Mouse (Mus musculus) embryonic facial prominence, embryonic 10.5 days (tissue): Measurements from ENCODE around the gene Adamts6. TPM values are rescaled to one million over a fixed set of nuclear protein-coding genes. Genes with fewer than 3 reads are reported as not detected.

Experiments used
- DNase-seq: peaks from one replicate; pipeline ENCODE4 v3.0.0-alpha.2; 2017; ENCODE audit warnings: low spot score
- H3K27ac ChIP-seq: fragments of 300-500 bp; sonication (generic); replicated peaks from 2 replicates; pipeline ENCODE4 v1.5.1; 2016; ENCODE audit warnings: mild to moderate bottlenecking
- H3K27me3 ChIP-seq: fragments of 300-500 bp; sonication (generic); replicated peaks from 2 replicates; pipeline ENCODE4 v1.6.1; 2016; ENCODE audit warnings: low read depth, mild to moderate bottlenecking; ENCODE audit not compliant: poor library complexity, severe bottlenecking
- H3K36me3 ChIP-seq: fragments of 300-500 bp; sonication (generic); replicated peaks from 2 replicates; pipeline ENCODE4 v1.6.1; 2016; ENCODE audit warnings: mild to moderate bottlenecking, moderate library complexity
- H3K4me1 ChIP-seq: fragments of 300-500 bp; sonication (generic); 2 replicates; pipeline ENCODE4 v1.6.1; 2016
- H3K4me3 ChIP-seq: fragments of 300-500 bp; sonication (generic); 2 replicates; pipeline ENCODE4 v1.5.1; 2016; ENCODE audit warnings: mild to moderate bottlenecking, moderate library complexity
- H3K9me3 ChIP-seq: fragments of 300-500 bp; sonication (generic); 2 replicates; pipeline ENCODE4 v1.6.1; 2016; ENCODE audit warnings: mild to moderate bottlenecking
- WGBS: fragments of 180-500 bp; shearing (Covaris S2); methylation state at CpG from one replicate; pipeline ENCODE4 v1.1.7; 2016; 5-methylcytosine and 5-hydroxymethylcytosine counted together
- polyA plus RNA-seq: library from polyadenylated mRNA; unstranded; fragments of >200 nt; fragmentation: Nextera tagmentation; extraction: Ambion mirVana; gene quantifications from 2 replicates; pipeline ENCODE4 v1.2.1, GENCODE M21; 2016

The Adamts6 gene
- polyA plus RNA-seq, 1 experiment from 2014 or later = 3.6 TPM

- WGBS = 83% methylated on average over 4 of the region's 4 CpGs
- H3K27ac ChIP-seq = no peak overlapping the region
- no peaks in the 10 kb centered on the region for H3K27me3 ChIP-seq
- no peaks in the 10 kb centered on the region for H3K36me3 ChIP-seq
- DNase-seq = no peak
- no peaks in the 10 kb centered on the region for H3K9me3 ChIP-seq
- no peak overlapping the region for H3K4me3 ChIP-seq
- no peaks in the 10 kb centered on the region for H3K4me1 ChIP-seq
Measured at GRCm38 (mm10) chr13:104525656-104526055, 238.0 kb downstream of the Adamts6 start.

- DNase-seq = no peak
- no peak overlapping the region for H3K4me3 ChIP-seq
Measured at GRCm38 (mm10) chr13:104529238-104529637, 241.6 kb downstream of the Adamts6 start.

DNA sequence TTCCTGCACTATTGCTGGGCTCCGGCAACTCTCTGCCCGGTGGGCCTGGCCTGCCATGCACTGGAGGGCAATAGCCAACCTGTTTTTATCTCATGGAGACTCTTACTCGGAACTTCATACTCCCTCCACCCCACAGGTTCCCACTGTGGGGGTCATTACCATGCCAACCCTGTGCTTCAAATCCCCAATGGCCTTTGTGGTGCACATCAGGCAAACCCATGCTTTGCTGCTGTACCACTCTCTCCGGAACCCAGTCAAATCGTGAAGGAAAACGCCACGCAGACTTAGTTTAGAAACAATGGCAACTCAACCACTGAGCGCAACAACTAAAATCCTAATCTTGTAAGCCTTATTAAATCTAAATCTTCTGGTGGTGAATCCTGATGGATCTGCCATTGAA is 244.2 kb downstream of the Adamts6 start:
- 93% methylated on average over 8 of the region's 8 CpGs for WGBS
- no peaks in the 10 kb centered on the region for H3K9me3 ChIP-seq
- no peak overlapping the region for H3K4me3 ChIP-seq
- H3K27ac ChIP-seq = no peak overlapping the region
- no peaks in the 10 kb centered on the region for H3K27me3 ChIP-seq
- H3K36me3 ChIP-seq = no peaks in the 10 kb centered on the region
- no peaks in the 10 kb centered on the region for H3K4me1 ChIP-seq
- no peak for DNase-seq

More at GRCm38 (mm10) chr13:104529238-104529637, 241.6 kb downstream of the Adamts6 start:
- Histone ChIP-seq H3K27ac (no peak overlapping the region), H3K4me1 (no peaks in the 10 kb centered on the region), H3K9me3 (no peaks in the 10 kb centered on the region), H3K36me3 (no peaks in the 10 kb centered on the region), H3K27me3 (no peaks in the 10 kb centered on the region)

GRCm38 (mm10) chr13:104532723-104533122 is 245.1 kb downstream of the Adamts6 start:
- no peak for DNase-seq
- Histone ChIP-seq H3K27ac (no peak overlapping the region), H3K36me3 (no peaks in the 10 kb centered on the region), H3K9me3 (no peaks in the 10 kb centered on the region), H3K4me1 (no peaks in the 10 kb centered on the region), H3K4me3 (no peak overlapping the region), H3K27me3 (no peaks in the 10 kb centered on the region)
- 94% methylated on average over 7 of the region's 7 CpGs for WGBS

GRCm38 (mm10) chr13:104533806-104534495 is 246.3 kb downstream of the Adamts6 start:
- H3K27ac ChIP-seq = no peak overlapping the region
- H3K27me3 ChIP-seq = no peaks in the 10 kb centered on the region
- WGBS = 93% methylated on average over 7 of the region's 7 CpGs
- DNase-seq = no peak
- no peaks in the 10 kb centered on the region for H3K9me3 ChIP-seq
- no peak overlapping the region for H3K4me3 ChIP-seq
- H3K4me1 ChIP-seq = no peaks in the 10 kb centered on the region
- H3K36me3 ChIP-seq = no peaks in the 10 kb centered on the region

DNA sequence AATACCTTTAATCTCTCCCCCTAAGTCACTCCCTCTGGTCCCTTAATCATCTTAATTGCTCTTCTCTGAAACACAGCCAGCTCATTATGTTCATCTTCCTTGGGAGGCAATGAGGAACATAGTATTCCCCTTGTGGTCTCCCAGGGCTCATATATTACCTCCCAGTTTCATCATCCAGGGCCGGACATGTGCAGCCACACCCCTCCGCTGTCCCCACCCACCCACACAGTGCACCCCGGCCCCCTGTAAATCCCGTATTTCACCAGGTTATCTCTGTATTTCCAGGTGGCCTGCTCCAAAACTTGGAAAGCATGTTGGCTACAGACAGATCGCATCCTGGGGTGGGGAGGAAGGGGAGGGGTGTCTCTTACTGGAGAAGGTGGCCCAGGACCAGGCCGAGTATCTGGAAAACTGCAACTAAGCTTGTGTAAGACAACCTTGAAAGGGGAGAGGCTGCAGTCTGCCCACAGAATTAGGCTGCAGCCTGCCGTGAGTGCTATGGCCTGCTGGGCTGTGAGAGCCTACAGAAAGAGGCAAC is 253.3 kb downstream of the Adamts6 start:
- Histone ChIP-seq H3K27me3 (no peaks in the 10 kb centered on the region), H3K4me1 (peaks cover 26% of the 10 kb centered on the region), H3K9me3 (no peaks in the 10 kb centered on the region), H3K27ac (peak overlapping the region; percentile 8), H3K4me3 (peak overlapping the region; percentile 35; the same call in 1 of the 2 replicates), H3K36me3 (no peaks in the 10 kb centered on the region)
- WGBS = 33% methylated on average over 7 of the region's 7 CpGs
- DNase-seq = peak; percentile 27

DNA sequence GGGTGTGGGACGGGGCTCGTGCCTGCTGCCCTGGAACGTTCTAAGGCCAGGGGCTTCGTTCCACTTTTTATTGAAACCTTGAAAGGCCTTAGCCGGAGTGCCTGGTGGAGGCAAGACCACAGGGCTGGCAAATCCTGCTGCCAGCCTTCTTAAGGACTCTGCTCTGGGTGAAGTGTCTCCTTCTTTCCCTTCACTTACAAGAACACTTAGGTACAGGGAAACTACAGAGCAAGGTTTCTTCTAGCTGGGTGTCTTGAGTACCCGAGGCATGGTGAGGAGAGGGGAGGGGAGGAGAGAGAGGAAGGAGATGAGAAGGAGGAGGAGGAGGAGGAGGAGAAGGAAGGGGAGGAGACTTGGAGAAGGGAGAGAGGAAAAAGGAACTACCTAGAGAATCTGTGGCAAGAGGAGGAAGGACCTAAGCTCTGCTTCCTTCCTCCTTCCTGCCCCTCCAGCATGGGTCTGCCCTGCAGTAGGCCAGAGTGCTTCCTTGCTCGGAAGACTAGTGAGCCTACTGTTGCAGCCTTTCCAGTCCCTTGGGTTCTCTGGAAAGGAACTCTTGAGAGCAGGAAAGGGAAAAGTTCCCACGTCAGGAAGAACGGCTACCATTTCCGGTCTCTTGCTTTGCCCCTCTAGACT is 254.6 kb downstream of the Adamts6 start:
- no peak overlapping the region for H3K27ac ChIP-seq
- no peaks in the 10 kb centered on the region for H3K9me3 ChIP-seq
- peaks cover 26% of the 10 kb centered on the region for H3K4me1 ChIP-seq
- H3K27me3 ChIP-seq = no peaks in the 10 kb centered on the region
- 82% methylated on average over 10 of the region's 10 CpGs for WGBS
- no peaks in the 10 kb centered on the region for H3K36me3 ChIP-seq
- H3K4me3 ChIP-seq = no peak overlapping the region
- DNase-seq = no peak

DNA sequence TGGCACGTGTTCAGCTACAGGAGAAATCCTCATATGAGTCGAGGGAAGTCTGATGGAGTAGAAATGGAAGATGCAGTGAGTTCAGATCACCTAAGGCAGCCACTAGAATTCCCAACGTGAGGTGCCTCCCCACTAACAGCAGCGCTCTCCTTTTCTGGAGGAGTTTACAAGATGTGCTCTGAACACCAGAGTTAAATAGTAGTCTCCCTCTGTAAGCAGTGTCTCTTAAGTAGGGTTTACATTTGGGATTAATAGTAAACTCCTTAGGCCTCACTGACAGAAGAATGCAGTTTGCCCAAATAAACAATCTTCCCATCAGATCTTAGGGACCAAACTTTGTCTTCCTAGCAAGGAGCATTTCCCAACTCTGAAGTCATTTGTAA is 255.1 kb downstream of the Adamts6 start:
- H3K27me3 ChIP-seq = no peaks in the 10 kb centered on the region
- H3K9me3 ChIP-seq = no peaks in the 10 kb centered on the region
- H3K27ac ChIP-seq = no peak overlapping the region
- no peaks in the 10 kb centered on the region for H3K36me3 ChIP-seq
- peaks cover 26% of the 10 kb centered on the region for H3K4me1 ChIP-seq
- H3K4me3 ChIP-seq = no peak overlapping the region
- no peak for DNase-seq
- 74% methylated on average over 4 of the region's 4 CpGs for WGBS

Other genes starting within 250 kb of the Adamts6 start
- 20.2 and 20.8 TPM in 2 replicates for gene Nln, start 178.2 kb upstream of the Adamts6 start, polyA plus RNA-seq
- gene Sgtb, start 178.1 kb upstream of the Adamts6 start, polyA plus RNA-seq = 7.9 and 8.1 TPM in 2 replicates
- gene Trappc13, start 109.4 kb upstream of the Adamts6 start, polyA plus RNA-seq = 74.9 and 81.2 TPM in 2 replicates
- 17.7 and 19.8 TPM in 2 replicates for gene Trim23, start 109.0 kb upstream of the Adamts6 start, polyA plus RNA-seq
- gene Cenpk, start 59.2 kb upstream of the Adamts6 start, polyA plus RNA-seq = 85.3 and 97.2 TPM in 2 replicates
- 19.8 and 21.6 TPM in 2 replicates for gene Ppwd1, start 59.0 kb upstream of the Adamts6 start, polyA plus RNA-seq